Mouse (Mus musculus) brain, embryonic 18.5 days (tissue): Measurements from ENCODE around the gene 1700003E16Rik.

Source experiments
- DNase-seq: peaks from one replicate; pipeline ENCODE4 v3.0.0-alpha.2; 2012; ENCODE audit warnings: low read depth, low spot score

1700003E16Rik gene

GRCm38 (mm10) chr6:83205851-83206250 lies 49.6 kb downstream of the 1700003E16Rik start:
- no peak for DNase-seq

- no peak for DNase-seq
Measured at GRCm38 (mm10) chr6:83206321-83206720, 50.1 kb downstream of the 1700003E16Rik start.

GRCm38 (mm10) chr6:83207361-83208049 lies 51.3 kb downstream of the 1700003E16Rik start:
- DNase-seq: no peak

- no peak for DNase-seq
Measured at GRCm38 (mm10) chr6:83208050-83208400, 51.8 kb downstream of the 1700003E16Rik start.

- no peak for DNase-seq
Measured at GRCm38 (mm10) chr6:83210495-83210894, 54.3 kb downstream of the 1700003E16Rik start.

GRCm38 (mm10) chr6:83211526-83211925 lies 55.3 kb downstream of the 1700003E16Rik start:
- DNase-seq: no peak
